Mouse (Mus musculus) hindbrain, embryonic 11.5 days (tissue): ENCODE data around the gene Cyp2d9. TPM values are rescaled to one million over a fixed set of nuclear protein-coding genes. Genes with fewer than 3 reads are reported as not detected.

Source experiments
- ATAC-seq: fragments of 200-750 bp; cut with Nextera tagmentation; 2 replicates; pipeline ENCODE4 v1.8.0; 2017; ENCODE audit warnings: mild to moderate bottlenecking, moderate TSS enrichment, moderate library complexity; ENCODE audit not compliant: low FRiP score
- DNase-seq: peaks from one replicate; pipeline ENCODE4 v3.0.0-alpha.2; 2015; ENCODE audit warnings: low spot score
- H3K27ac ChIP-seq: fragments of 300-500 bp; sonication (generic); 2 replicates; pipeline ENCODE4 v1.5.1; 2014; ENCODE audit warnings: mild to moderate bottlenecking, low read depth, low read length
- H3K27me3 ChIP-seq: fragments of 300-500 bp; sonication (generic); 2 replicates; pipeline ENCODE4 v1.6.1; 2014; ENCODE audit warnings: mild to moderate bottlenecking, low read length, moderate library complexity, mixed read lengths; ENCODE audit not compliant: control insufficient read depth, insufficient read depth
- H3K36me3 ChIP-seq: fragments of 300-500 bp; sonication (generic); 2 replicates; pipeline ENCODE4 v1.6.1; 2014; ENCODE audit warnings: mild to moderate bottlenecking, low read length, moderate library complexity, mixed read lengths; ENCODE audit not compliant: control insufficient read depth, insufficient read depth
- H3K4me1 ChIP-seq: fragments of 300-500 bp; sonication (generic); replicated peaks from 2 replicates; pipeline ENCODE4 v1.6.1; 2014; ENCODE audit warnings: low read length, mixed read lengths; ENCODE audit not compliant: control insufficient read depth, insufficient read depth
- H3K4me2 ChIP-seq: fragments of 300-500 bp; sonication (generic); replicated peaks from 2 replicates; pipeline ENCODE4 v1.6.1; 2014; ENCODE audit warnings: mild to moderate bottlenecking, low read depth, low read length
- H3K4me3 ChIP-seq: fragments of 300-500 bp; sonication (generic); 2 replicates; pipeline ENCODE4 v1.5.1; 2014; ENCODE audit warnings: low read depth, low read length
- H3K9ac ChIP-seq: fragments of 300-500 bp; sonication (generic); 2 replicates; pipeline ENCODE4 v1.6.1; 2014; ENCODE audit warnings: low read depth, low read length
- H3K9me3 ChIP-seq: fragments of 300-500 bp; sonication (generic); 2 replicates; pipeline ENCODE4 v1.6.1; 2016; ENCODE audit warnings: low read length; ENCODE audit not compliant: control insufficient read depth
- WGBS: fragments of 180-500 bp; shearing (Covaris S2); extraction: QIAGEN DNeasy Blood & Tissue Kit; methylation state at CpG from one replicate; pipeline ENCODE4 v1.1.7; 2014; 5-methylcytosine and 5-hydroxymethylcytosine counted together
- polyA plus RNA-seq: library from polyadenylated mRNA; unstranded; fragments of >200 nt; fragmentation: Nextera tagmentation; extraction: Ambion mirVana; gene quantifications from 2 replicates; pipeline ENCODE4 v1.2.1, GENCODE M21; 2014

Cyp2d9 gene
- polyA plus RNA-seq, 1 experiment from 2014 or later = not detected

GRCm38 (mm10) chr15:82404163-82404562 lies 29.1 kb upstream of the Cyp2d9 start:
- DNase-seq (no peak), ATAC-seq (no peak)
- no peak overlapping the region for H3K9ac ChIP-seq
- H3K9me3 ChIP-seq = no peaks in the 10 kb centered on the region
- H3K27me3 ChIP-seq = no peaks in the 10 kb centered on the region
- no peak overlapping the region for H3K27ac ChIP-seq
- no peak overlapping the region for H3K4me3 ChIP-seq
- no peak overlapping the region for H3K4me2 ChIP-seq
- 92% methylated on average over 3 of the region's 3 CpGs for WGBS
- no peaks in the 10 kb centered on the region for H3K4me1 ChIP-seq
- no peaks in the 10 kb centered on the region for H3K36me3 ChIP-seq

GRCm38 (mm10) chr15:82406981-82407380 lies 26.3 kb upstream of the Cyp2d9 start, which contains the start of gene Cyp2d10:
Gene Cyp2d10 (minus strand): TSS chr15:82407195.
- 93% methylated on average over 6 of the region's 6 CpGs for WGBS

GRCm38 (mm10) chr15:82407536-82407935 lies 25.7 kb upstream of the Cyp2d9 start:
- no peaks in the 10 kb centered on the region for H3K9me3 ChIP-seq
- H3K4me1 ChIP-seq = no peaks in the 10 kb centered on the region
- no peak overlapping the region for H3K27ac ChIP-seq
- no peak overlapping the region for H3K4me3 ChIP-seq
- no peaks in the 10 kb centered on the region for H3K27me3 ChIP-seq
- no peak overlapping the region for H3K9ac ChIP-seq
- DNase-seq (no peak), ATAC-seq (no peak)
- WGBS = 82% methylated on average over 4 of the region's 4 CpGs
- no peak overlapping the region for H3K4me2 ChIP-seq
- H3K36me3 ChIP-seq = no peaks in the 10 kb centered on the region

More at GRCm38 (mm10) chr15:82406981-82407380, 26.3 kb upstream of the Cyp2d9 start, which contains the start of gene Cyp2d10:
- Histone ChIP-seq H3K9ac (no peak within 1 kb of the TSS), H3K4me3 (no peak within 1 kb of the TSS), H3K36me3 (no peaks in the 10 kb centered on the region), H3K4me2 (no peak within 1 kb of the TSS), H3K27me3 (no peaks in the 10 kb centered on the region), H3K4me1 (no peaks in the 10 kb centered on the region), H3K27ac (no peak within 1 kb of the TSS), H3K9me3 (no peaks in the 10 kb centered on the region)
- ATAC-seq = no peak
- no peak for DNase-seq

- Histone ChIP-seq H3K9ac (no peak overlapping the region), H3K4me3 (no peak overlapping the region), H3K4me2 (peak overlapping the region; percentile 35; the same call in 1 of the 2 replicates), H3K9me3 (no peaks in the 10 kb centered on the region), H3K36me3 (no peaks in the 10 kb centered on the region), H3K4me1 (0 out of 2 replicates have a peak, but pooled peaks cover 2% of the 10 kb centered on the region), H3K27me3 (no peaks in the 10 kb centered on the region), H3K27ac (no peak overlapping the region)
- ATAC-seq = peak; percentile 85
- DNase-seq = peak; percentile 69
- WGBS = 22% methylated on average over 16 of the region's 16 CpGs
Measured at GRCm38 (mm10) chr15:82416797-82417789, 16.1 kb upstream of the Cyp2d9 start.

GRCm38 (mm10) chr15:82418616-82419015 lies 14.6 kb upstream of the Cyp2d9 start:
- Histone ChIP-seq H3K27ac (no peak overlapping the region), H3K9me3 (no peaks in the 10 kb centered on the region), H3K27me3 (no peaks in the 10 kb centered on the region), H3K36me3 (no peaks in the 10 kb centered on the region), H3K4me1 (0 out of 2 replicates have a peak, but pooled peaks cover 2% of the 10 kb centered on the region), H3K4me2 (no peak overlapping the region), H3K9ac (no peak overlapping the region), H3K4me3 (no peak overlapping the region)
- no peak for ATAC-seq
- WGBS = 82% methylated on average over 1 of the region's 1 CpGs
- no peak for DNase-seq

GRCm38 (mm10) chr15:82422935-82423334 lies 10.3 kb upstream of the Cyp2d9 start:
- ATAC-seq (no peak), DNase-seq (no peak)
- H3K27me3 ChIP-seq = no peaks in the 10 kb centered on the region
- 82% methylated on average over 4 of the region's 4 CpGs for WGBS
- H3K4me3 ChIP-seq = no peak overlapping the region
- H3K4me2 ChIP-seq = no peak overlapping the region
- H3K27ac ChIP-seq = no peak overlapping the region
- H3K9ac ChIP-seq = no peak overlapping the region
- H3K4me1 ChIP-seq = no peaks in the 10 kb centered on the region
- no peaks in the 10 kb centered on the region for H3K36me3 ChIP-seq
- no peaks in the 10 kb centered on the region for H3K9me3 ChIP-seq

- H3K4me2 ChIP-seq = no peak overlapping the region
- H3K36me3 ChIP-seq = no peaks in the 10 kb centered on the region
- no peak for ATAC-seq
- H3K9me3 ChIP-seq = no peaks in the 10 kb centered on the region
- H3K9ac ChIP-seq = no peak overlapping the region
- no peaks in the 10 kb centered on the region for H3K4me1 ChIP-seq
- no peak for DNase-seq
- 86% methylated on average over 3 of the region's 3 CpGs for WGBS
- no peaks in the 10 kb centered on the region for H3K27me3 ChIP-seq
- H3K4me3 ChIP-seq = no peak overlapping the region
- no peak overlapping the region for H3K27ac ChIP-seq
Measured at GRCm38 (mm10) chr15:82423471-82423870, 9.8 kb upstream of the Cyp2d9 start.

- Histone ChIP-seq H3K27ac (no peak overlapping the region), H3K9ac (no peak overlapping the region), H3K4me2 (no peak overlapping the region), H3K4me1 (no peaks in the 10 kb centered on the region), H3K36me3 (no peaks in the 10 kb centered on the region), H3K27me3 (no peaks in the 10 kb centered on the region), H3K9me3 (0 out of 2 replicates have a peak, but pooled peaks cover 5% of the 10 kb centered on the region), H3K4me3 (no peak overlapping the region)
- no peak for ATAC-seq
- no peak for DNase-seq
- WGBS = 95% methylated on average over 3 of the region's 3 CpGs
Measured at GRCm38 (mm10) chr15:82433621-82434020, 384 bp downstream of the Cyp2d9 start.
